ENCODE assay signal across 13 mouse cellular contexts in the genomic region with DNA sequence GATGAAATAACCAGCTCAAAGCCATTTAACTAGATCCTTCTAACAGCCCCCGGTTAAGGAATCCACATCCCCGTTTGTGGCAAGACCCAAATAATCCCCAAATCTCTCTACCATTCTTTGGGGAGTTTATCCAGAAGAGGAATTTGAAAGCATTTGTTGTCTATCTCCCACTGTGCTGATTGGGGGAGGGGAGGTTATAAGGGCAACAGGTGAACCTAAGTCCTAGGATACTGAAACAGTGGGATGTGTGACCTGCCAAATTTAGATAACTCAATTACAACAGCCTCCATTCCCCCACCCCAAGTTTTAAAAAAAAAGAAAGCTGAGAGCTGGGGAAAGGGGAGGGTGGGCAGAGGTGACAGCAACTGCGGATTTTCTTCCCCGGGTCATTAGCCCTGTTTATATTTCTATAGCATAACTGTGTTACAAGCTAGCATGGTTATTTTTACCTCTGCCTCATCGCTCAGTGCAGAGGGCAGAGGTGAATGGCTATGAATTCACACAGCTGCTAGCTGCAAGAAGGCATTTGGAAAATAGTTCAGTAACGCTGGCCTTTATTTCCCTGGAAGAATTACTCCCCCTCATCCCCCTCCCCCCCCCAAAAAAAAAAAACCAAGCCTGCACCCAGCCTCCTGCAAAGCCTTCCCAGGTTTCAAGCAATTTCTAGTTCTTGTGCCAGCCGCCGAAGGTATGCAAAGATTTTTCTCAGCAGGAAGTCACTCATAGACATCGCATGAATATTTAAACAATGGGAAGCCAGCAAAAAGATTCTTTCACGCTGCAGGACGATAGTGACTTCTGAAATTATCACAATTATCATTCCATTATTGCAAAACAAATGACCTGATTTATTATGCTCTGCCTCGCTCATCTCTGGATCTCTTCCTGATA.
DNase-seq lines count a peak whose midpoint lies in the region; ATAC-seq and TF ChIP-seq lines count a peak whose summit lies in the region.
"Had no signal": no experiment of that assay in that cellular context is flagged by ENCODE, and none has a peak within 500 bp of the region (broad histone marks: within the 10 kb centered on the region; RNA-seq: fewer than 3 reads in every experiment).

No protein-coding gene starts in this region.

- TF ChIP-seq CTCF in hindbrain, postnatal 0 days (IDR thresholded peaks at IDR 0.05; ENCODE audit: low read depth): no peak
- no peak for TF ChIP-seq CTCF in cerebellum, adult 2 months (IDR thresholded peaks at IDR 0.05; ENCODE audit: borderline replicate concordance, insufficient read depth, low read depth, low read length)

- WGBS in hindbrain, embryonic 11.5 days: 11% methylated on average over 12 of the region's 12 CpGs
- WGBS in hindbrain, postnatal 0 days: 17% methylated on average over 12 of the region's 12 CpGs
- WGBS in limb, embryonic 15.5 days: 28% methylated on average over 12 of the region's 12 CpGs
- WGBS in liver, embryonic 11.5 days: 33% methylated on average over 12 of the region's 12 CpGs
- 42% methylated on average over 12 of the region's 12 CpGs for WGBS in cerebellum, adult 2 months

- no peak overlapping the region for H3K27ac ChIP-seq in hindbrain, embryonic 11.5 days (ENCODE audit: low read depth, low read length)
- H3K27ac ChIP-seq in hindbrain, postnatal 0 days: no peak overlapping the region
- H3K27ac ChIP-seq in limb, embryonic 15.5 days: no peak overlapping the region
- no peak overlapping the region for H3K27ac ChIP-seq in liver, embryonic 11.5 days (ENCODE audit: low read depth, low read length)
- no peak overlapping the region for H3K27ac ChIP-seq in cerebellum, adult 2 months (ENCODE audit: insufficient read depth, low read length)
- H3K27ac ChIP-seq: liver, embryonic 12.5 days had no signal

- ATAC-seq in hindbrain, embryonic 11.5 days (ENCODE audit: low FRiP score): peak; percentile 60
- ATAC-seq in hindbrain, postnatal 0 days: no peak
- ATAC-seq in limb, embryonic 15.5 days (ENCODE audit: insufficient number of reproducible peaks, low FRiP score, low TSS enrichment, low read depth): peak; percentile 48; the same call in 1 of the 2 replicates
- no peak for ATAC-seq in liver, embryonic 11.5 days (replicated peaks; ENCODE audit: low FRiP score)
- ATAC-seq: liver, embryonic 12.5 days; Patski had no signal

- H3K27me3 ChIP-seq in hindbrain, embryonic 11.5 days (ENCODE audit: control insufficient read depth, insufficient read depth, low read length): no peaks in the 10 kb centered on the region
- H3K27me3 ChIP-seq in hindbrain, postnatal 0 days (ENCODE audit: insufficient read depth, low read length): no peaks in the 10 kb centered on the region
- no peaks in the 10 kb centered on the region for H3K27me3 ChIP-seq in limb, embryonic 15.5 days
- no peaks in the 10 kb centered on the region for H3K27me3 ChIP-seq in liver, embryonic 11.5 days (replicated peaks; ENCODE audit: control insufficient read depth, insufficient read depth, low read length)
- no peaks in the 10 kb centered on the region for H3K27me3 ChIP-seq in cerebellum, adult 2 months (ENCODE audit: control insufficient read depth, insufficient read depth, low read length)
- H3K27me3 ChIP-seq: liver, embryonic 12.5 days; Patski had no signal

- H3K9me3 ChIP-seq in hindbrain, embryonic 11.5 days (ENCODE audit: control insufficient read depth, low read length): no peaks in the 10 kb centered on the region
- H3K9me3 ChIP-seq in hindbrain, postnatal 0 days (ENCODE audit: low read length): no peaks in the 10 kb centered on the region
- no peaks in the 10 kb centered on the region for H3K9me3 ChIP-seq in limb, embryonic 15.5 days
- no peaks in the 10 kb centered on the region for H3K9me3 ChIP-seq in liver, embryonic 11.5 days (ENCODE audit: control insufficient read depth, low read length)
- H3K9me3 ChIP-seq: liver, embryonic 12.5 days had no signal

- H3K4me1 ChIP-seq in hindbrain, embryonic 11.5 days (replicated peaks; ENCODE audit: control insufficient read depth, insufficient read depth, low read length): no peaks in the 10 kb centered on the region; the same call in none of the 2 replicates
- peaks cover 6% of the 10 kb centered on the region for H3K4me1 ChIP-seq in hindbrain, postnatal 0 days (ENCODE audit: insufficient read depth, low read length)
- peaks cover 3% of the 10 kb centered on the region; the same call in 1 of the 2 replicates for H3K4me1 ChIP-seq in limb, embryonic 15.5 days
- no peaks in the 10 kb centered on the region for H3K4me1 ChIP-seq in liver, embryonic 11.5 days (replicated peaks; ENCODE audit: control insufficient read depth, insufficient read depth, low read length)
- H3K4me1 ChIP-seq in cerebellum, adult 2 months (ENCODE audit: control insufficient read depth, insufficient read depth, low read length): no peaks in the 10 kb centered on the region

- H3K4me2 ChIP-seq in hindbrain, embryonic 11.5 days (replicated peaks; ENCODE audit: low read depth, low read length): no peak overlapping the region
- no peak overlapping the region for H3K4me2 ChIP-seq in hindbrain, postnatal 0 days (ENCODE audit: low read depth, low read length)
- no peak overlapping the region for H3K4me2 ChIP-seq in limb, embryonic 15.5 days
- no peak overlapping the region for H3K4me2 ChIP-seq in liver, embryonic 11.5 days
- H3K4me2 ChIP-seq: liver, embryonic 12.5 days had no signal

- peak; percentile 30 for DNase-seq in hindbrain, embryonic 11.5 days (ENCODE audit: low spot score)
- no peak for DNase-seq in hindbrain, postnatal 0 days (ENCODE audit: low spot score)
- peak; percentile 65 for DNase-seq in Muller cell, postnatal 12 days (ENCODE audit: inconsistent ontology term)
- peak; percentile 59 for DNase-seq in embryo, embryonic 10.5 days (ENCODE audit: low spot score)
- DNase-seq in liver, embryonic 11.5 days (ENCODE audit: low spot score): no peak
- DNase-seq in gastrocnemius, postnatal 4 days (ENCODE audit: low spot score in 2 of 2): no peak
- no peak for DNase-seq in cerebellum, adult 2 months
- DNase-seq: gastrocnemius, postnatal 36 days; kidney, adult 8-10 months; right cerebral cortex, postnatal 25 days had no signal

- no peaks in the 10 kb centered on the region for H3K36me3 ChIP-seq in hindbrain, embryonic 11.5 days (ENCODE audit: control insufficient read depth, insufficient read depth, low read length)
- no peaks in the 10 kb centered on the region for H3K36me3 ChIP-seq in hindbrain, postnatal 0 days (ENCODE audit: insufficient read depth, low read length)
- no peaks in the 10 kb centered on the region for H3K36me3 ChIP-seq in limb, embryonic 15.5 days
- no peaks in the 10 kb centered on the region for H3K36me3 ChIP-seq in liver, embryonic 11.5 days (ENCODE audit: control insufficient read depth, insufficient read depth, low read length)
- H3K36me3 ChIP-seq: liver, embryonic 12.5 days had no signal

- H3K4me3 ChIP-seq in hindbrain, embryonic 11.5 days (ENCODE audit: low read depth, low read length): no peak overlapping the region
- H3K4me3 ChIP-seq in hindbrain, postnatal 0 days (ENCODE audit: low read length): no peak overlapping the region
- no peak overlapping the region for H3K4me3 ChIP-seq in limb, embryonic 15.5 days
- H3K4me3 ChIP-seq in liver, embryonic 11.5 days (ENCODE audit: low read depth, low read length): no peak overlapping the region
- no peak overlapping the region for H3K4me3 ChIP-seq in cerebellum, adult 2 months (replicated peaks; ENCODE audit: insufficient read depth, low read depth, low read length)
- H3K4me3 ChIP-seq: liver, embryonic 12.5 days had no signal

- no peak for TF ChIP-seq POLR2A in cerebellum, adult 2 months (IDR thresholded peaks at IDR 0.05; ENCODE audit: borderline replicate concordance, insufficient read depth, low read length)

- H3K9ac ChIP-seq in hindbrain, embryonic 11.5 days (ENCODE audit: low read depth, low read length): no peak overlapping the region
- no peak overlapping the region for H3K9ac ChIP-seq in hindbrain, postnatal 0 days (replicated peaks; ENCODE audit: low read length)
- no peak overlapping the region for H3K9ac ChIP-seq in limb, embryonic 15.5 days
- no peak overlapping the region for H3K9ac ChIP-seq in liver, embryonic 11.5 days (ENCODE audit: low read depth, low read length)
- H3K9ac ChIP-seq: liver, embryonic 12.5 days had no signal

Comparison
In these comparisons a context has a peak if more than half of its experiments do, and no peak if none do; other contexts are left out.
1. ATAC-seq: peak in hindbrain, embryonic 11.5 days (single experiment) and limb, embryonic 15.5 days (single experiment); none in hindbrain, postnatal 0 days (single experiment) and liver, embryonic 11.5 days (single experiment).
2. DNase-seq: peak in hindbrain, embryonic 11.5 days (single experiment), Muller cell, postnatal 12 days (single experiment) and embryo, embryonic 10.5 days (single experiment); none in hindbrain, postnatal 0 days (single experiment), liver, embryonic 11.5 days (single experiment), gastrocnemius, postnatal 4 days (0 of 2) and cerebellum, adult 2 months (0 of 2).